Mouse (Mus musculus) lung, postnatal 0 days (tissue): ENCODE data around the gene Rassf3.

Experiments
- CTCF ChIP-seq: IDR thresholded peaks from 2 replicates; pipeline ENCODE4 v1.5.1; 2016; ENCODE audit warnings: antibody characterized with exemption, mild to moderate bottlenecking
- EP300 ChIP-seq: IDR thresholded peaks from 2 replicates; pipeline ENCODE4 v1.6.1; 2016; ENCODE audit warnings: antibody characterized with exemption, mild to moderate bottlenecking, control low read depth

DNA sequence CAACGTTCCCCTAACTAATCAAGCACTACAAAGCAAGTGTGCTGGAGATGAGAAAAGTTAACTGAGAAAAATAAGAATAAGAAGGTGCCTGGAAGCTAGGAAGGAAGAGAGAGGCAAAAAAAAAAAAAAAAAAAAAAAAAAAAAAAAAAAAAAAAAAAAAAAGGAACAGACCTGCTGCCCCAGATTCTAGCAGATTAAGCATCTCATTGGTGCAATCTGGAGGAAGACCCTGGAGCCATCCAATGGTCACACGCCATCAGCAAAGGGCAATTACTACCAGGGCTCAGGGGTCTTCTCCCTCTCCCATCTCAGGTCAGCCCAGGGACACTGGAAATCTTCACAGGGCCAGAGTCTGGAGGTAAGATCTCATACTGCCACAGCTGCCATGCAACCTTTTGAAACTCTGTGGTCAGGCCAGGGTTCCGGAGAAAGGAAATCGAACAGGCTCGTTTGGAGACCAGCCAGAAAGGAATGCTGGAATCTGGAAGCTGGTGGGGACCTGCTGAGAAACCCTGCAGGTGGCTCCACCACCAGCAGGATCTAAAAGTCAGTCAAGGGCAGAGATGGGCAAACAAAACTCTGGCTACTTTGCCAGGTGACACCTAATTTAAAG lies 49.6 kb downstream of the Rassf3 start:
- TF ChIP-seq EP300 (no peak), CTCF (no peak)
